Mouse (Mus musculus): ENCODE results near the gene Zfp947.
"Not testable (repeated sequence)": the region's sequence is repeated elsewhere in the genome, so short reads cannot be mapped to it uniquely, and the experiment has no call there.

- TF ChIP-seq CTCF, EP300 (IDR thresholded peaks at IDR 0.05; ENCODE audit: low read depth): not testable (repeated sequence)
These were observed 686 bp downstream of the Zfp947 start for GRCm38 (mm10) chr17:22165304-22165703.

Data from heart, postnatal 0 days (tissue).